ENCODE assay signal across 17 mouse cellular contexts in the genomic region with DNA sequence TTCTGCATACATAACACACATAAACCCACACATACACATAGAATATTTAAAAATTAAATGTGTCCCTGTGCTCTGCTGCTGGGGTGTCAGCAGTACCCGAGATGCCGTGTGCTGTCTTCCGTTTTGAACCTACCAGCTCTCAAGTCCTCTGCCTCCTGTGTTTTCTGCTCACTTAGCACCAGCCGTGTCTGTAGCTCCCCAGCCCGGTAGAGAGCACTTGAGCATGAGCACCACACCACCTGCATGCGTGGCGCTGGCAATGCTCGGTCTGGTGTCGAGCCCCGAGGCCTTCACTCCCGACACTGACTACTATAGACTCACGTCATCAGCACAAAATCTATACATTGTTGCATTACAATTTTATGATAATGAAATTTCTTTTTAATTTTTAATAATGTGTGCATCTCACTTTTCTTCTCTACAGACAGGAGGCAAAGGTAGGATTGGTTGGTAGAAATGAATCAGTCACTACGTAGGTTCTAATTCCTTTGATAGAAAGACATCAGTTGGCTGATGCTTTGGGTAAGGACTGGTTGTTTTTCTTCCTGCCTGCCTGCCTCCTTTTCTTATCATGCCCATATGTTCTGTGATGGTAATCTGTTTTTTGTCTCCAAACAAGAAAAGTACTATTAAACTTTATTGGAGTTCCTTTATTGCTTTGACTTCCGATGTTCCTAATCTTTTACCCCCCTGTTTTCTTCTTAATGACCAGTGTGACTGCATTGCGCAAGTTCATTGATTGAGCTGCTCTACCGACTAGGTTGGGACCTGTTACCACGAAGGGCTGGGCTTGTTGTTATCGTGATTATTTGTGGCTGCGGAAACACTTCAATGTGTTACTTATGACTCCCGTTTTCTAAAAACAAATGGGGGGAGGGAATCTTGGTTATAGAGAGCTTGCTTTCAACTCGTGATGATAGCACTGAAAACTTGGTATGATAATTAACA.
"Had no signal": no experiment of that assay in that cellular context is flagged by ENCODE, and none has a peak within 500 bp of the region (broad histone marks: within the 10 kb centered on the region; RNA-seq: fewer than 3 reads in every experiment).

No protein-coding gene starts in this region.

- H3K9ac ChIP-seq: liver, embryonic 12.5 days; lung, embryonic 15.5 days; midbrain, embryonic 15.5 days; neural tube, embryonic 12.5 days; stomach, embryonic 15.5 days had no signal

- DNase-seq: kidney, adult 11 months; kidney, adult 9 months; kidney, postnatal 36 days; lung, postnatal 14 days; right cerebral cortex, postnatal 4 days; spleen, adult 18-20 months; thymus, adult 2 months; thymus, postnatal 25 days had no signal

- H3K4me1 ChIP-seq: lung, embryonic 15.5 days; midbrain, embryonic 10.5 days; midbrain, embryonic 15.5 days; neural tube, embryonic 12.5 days; stomach, embryonic 15.5 days had no signal

- H3K27me3 ChIP-seq: limb, embryonic 12.5 days; liver, embryonic 12.5 days; lung, embryonic 15.5 days; midbrain, embryonic 15.5 days; neural tube, embryonic 12.5 days; stomach, embryonic 15.5 days had no signal

- H3K9me3 ChIP-seq: limb, embryonic 12.5 days; liver, embryonic 12.5 days; lung, embryonic 15.5 days; midbrain, embryonic 10.5 days; midbrain, embryonic 15.5 days; neural tube, embryonic 12.5 days; stomach, embryonic 15.5 days had no signal

- ATAC-seq: liver, embryonic 12.5 days; midbrain, embryonic 15.5 days had no signal

- H3K36me3 ChIP-seq: limb, embryonic 12.5 days; liver, embryonic 12.5 days; lung, embryonic 15.5 days; midbrain, embryonic 15.5 days; neural tube, embryonic 12.5 days; stomach, embryonic 15.5 days had no signal

- H3K4me2 ChIP-seq: limb, embryonic 12.5 days; liver, embryonic 12.5 days; lung, embryonic 15.5 days; midbrain, embryonic 15.5 days; neural tube, embryonic 12.5 days; stomach, embryonic 15.5 days had no signal

- H3K27ac ChIP-seq: kidney, postnatal 0 days; left cerebral cortex, adult 2 months; limb, embryonic 12.5 days; liver, embryonic 12.5 days; lung, embryonic 15.5 days; midbrain, embryonic 10.5 days; midbrain, embryonic 15.5 days; neural tube, embryonic 12.5 days; stomach, embryonic 15.5 days had no signal

- H3K4me3 ChIP-seq: left cerebral cortex, adult 2 months; limb, embryonic 12.5 days; liver, embryonic 12.5 days; lung, embryonic 15.5 days; midbrain, embryonic 10.5 days; midbrain, embryonic 15.5 days; neural tube, embryonic 12.5 days; stomach, embryonic 15.5 days had no signal
